ENCODE assay signal across 9 mouse cellular contexts in genomic region chr9:123852449-123853390, GRCm38 (mm10). TPM values are rescaled to one million over a fixed set of nuclear protein-coding genes. Genes with fewer than 3 reads are reported as not detected.
A peak's percentile ranks its signal among the peaks of the same experiment; 100 is the strongest.
DNase-seq lines count a peak whose midpoint lies in the region; ATAC-seq and TF ChIP-seq lines count a peak whose summit lies in the region.
"Had no signal": no experiment of that assay in that cellular context is flagged by ENCODE, and none has a peak within 500 bp of the region (broad histone marks: within the 10 kb centered on the region; RNA-seq: fewer than 3 reads in every experiment).

No protein-coding gene starts in this region.

- H3K9ac ChIP-seq in midbrain, postnatal 0 days (replicated peaks; ENCODE audit: low read length, poor library complexity, severe bottlenecking): peak overlapping the region; percentile 37

- no peak for TF ChIP-seq CTCF in left cerebral cortex, adult 2 months (IDR thresholded peaks at IDR 0.05)
- TF ChIP-seq CTCF in midbrain, postnatal 0 days (IDR thresholded peaks at IDR 0.05): no peak

- peak; percentile 25; the same call in 1 of the 2 replicates for ATAC-seq in midbrain, postnatal 0 days (ENCODE audit: low FRiP score)

- peak overlapping the region; percentile 84 for H3K27ac ChIP-seq in left cerebral cortex, adult 2 months
- H3K27ac ChIP-seq in midbrain, postnatal 0 days (ENCODE audit: low read depth, low read length): peak overlapping the region; percentile 44

- no peaks in the 10 kb centered on the region for H3K9me3 ChIP-seq in midbrain, postnatal 0 days (ENCODE audit: low read length)

- H3K4me2 ChIP-seq in midbrain, postnatal 0 days (ENCODE audit: low read depth, low read length, poor library complexity, severe bottlenecking): peak overlapping the region; percentile 49

- 62% methylated on average over 5 of the region's 5 CpGs for WGBS in midbrain, postnatal 0 days

- DNase-seq in left cerebral cortex, adult 2 months (ENCODE audit: extremely low spot score in 1 of 2, low spot score in 2 of 2): peak in 1 of 2 experiments; percentile 11
- DNase-seq in left cerebral cortex, postnatal 10 days (ENCODE audit: extremely low spot score in 1 of 2, low spot score in 2 of 2): no peak
- peak; percentile 14 to 28 for DNase-seq in cerebellum, postnatal 14 days
- peak; percentile 40 for DNase-seq in induced T-regulatory cell, adult 2 months (ENCODE audit: low read depth)
- no peak for DNase-seq in midbrain, postnatal 0 days (ENCODE audit: low spot score)
- DNase-seq in spleen, adult 18-20 months: no peak
- DNase-seq in urinary bladder, postnatal 4 days (ENCODE audit: low spot score in 2 of 2): no peak
- no peak for DNase-seq in gastrocnemius, postnatal 4 days (ENCODE audit: low spot score in 2 of 2)

- no peaks in the 10 kb centered on the region; the same call in 1 of the 2 replicates for H3K4me1 ChIP-seq in midbrain, postnatal 0 days (ENCODE audit: insufficient read depth, low read length)

- intact Hi-C loops in left cerebral cortex, adult 2 months (cut with DNase I): no loop called here
- intact Hi-C loops in left cerebral cortex, postnatal 10 days (cut with DNase I): no loop called here

- H3K36me3 ChIP-seq in midbrain, postnatal 0 days (ENCODE audit: insufficient read depth, low read length): no peaks in the 10 kb centered on the region

- peak overlapping the region; percentile 55 for H3K4me3 ChIP-seq in left cerebral cortex, adult 2 months
- peak overlapping the region; percentile 32 for H3K4me3 ChIP-seq in midbrain, postnatal 0 days (ENCODE audit: low read depth, low read length)

- no peaks in the 10 kb centered on the region for H3K27me3 ChIP-seq in midbrain, postnatal 0 days (ENCODE audit: insufficient read depth, low read length)

RNA-seq across cellular contexts. Expression of gene Fyco1, which starts 1.0 kb away (rescaled TPM):
- 10 to 100 TPM; 29.4 to 30.2 TPM for total RNA-seq in left cerebral cortex, adult 2 months (2021)
- total RNA-seq in left cerebral cortex, postnatal 10 days (2021): 10 to 100 TPM; 20.5 to 21.1 TPM
- total RNA-seq in midbrain, postnatal 0 days (2014; rRNA removed): 11.9 and 14.8 TPM in 2 replicates
- 7.7 and 9.0 TPM in 2 replicates for polyA plus RNA-seq in midbrain, postnatal 0 days (2015; fragmentation: Nextera tagmentation; extraction: Ambion mirVana)
- total RNA-seq in gastrocnemius, postnatal 4 days (2021): 100 to 1,000 TPM; 130 to 141 TPM

RNA-seq across cellular contexts. Expression of gene Xcr1, which starts 9.1 kb away (rescaled TPM):
- not detected for total RNA-seq in left cerebral cortex, adult 2 months (2021)
- total RNA-seq in left cerebral cortex, postnatal 10 days (2021): not detected
- total RNA-seq in midbrain, postnatal 0 days (2014; rRNA removed): not detected in 2 replicates
- polyA plus RNA-seq in midbrain, postnatal 0 days (2015; fragmentation: Nextera tagmentation; extraction: Ambion mirVana): 0.04 and 0.07 TPM in 2 replicates
- not detected for total RNA-seq in gastrocnemius, postnatal 4 days (2021)
- total RNA-seq: common myeloid progenitor, adult 5-6 weeks had no signal

RNA-seq across cellular contexts. Expression of gene Cxcr6, which starts 46.4 kb away (rescaled TPM):
- total RNA-seq in left cerebral cortex, adult 2 months (2021): not detected
- total RNA-seq in left cerebral cortex, postnatal 10 days (2021): not detected
- total RNA-seq in midbrain, postnatal 0 days (2014; rRNA removed): not detected in 2 replicates
- 0.12 TPM in 1 of 2 replicates, not detected in the other for polyA plus RNA-seq in midbrain, postnatal 0 days (2015; fragmentation: Nextera tagmentation; extraction: Ambion mirVana)
- total RNA-seq in gastrocnemius, postnatal 4 days (2021): not detected

Comparison
In these comparisons a context has a peak if more than half of its experiments do, and no peak if none do; other contexts are left out.
1. DNase-seq: peak in cerebellum, postnatal 14 days (2 of 2) and induced T-regulatory cell, adult 2 months (single experiment); none in left cerebral cortex, postnatal 10 days (0 of 2), midbrain, postnatal 0 days (single experiment), spleen, adult 18-20 months (0 of 2), urinary bladder, postnatal 4 days (0 of 2) and gastrocnemius, postnatal 4 days (0 of 2).